Mouse (Mus musculus) kidney, adult 2 months (tissue): ENCODE data around the gene 4933405L10Rik. TPM values are rescaled to one million over a fixed set of nuclear protein-coding genes. Genes with fewer than 3 reads are reported as not detected.

Experiments
- DNase-seq: peaks from one replicate; pipeline ENCODE4 v3.0.0; 2021
- H3K27ac ChIP-seq: fragments of 200-500 bp; 2 replicates; pipeline ENCODE4 v1.5.1; 2012; ENCODE audit warnings: low read depth, low read length, control low read depth, inconsistent platforms; ENCODE audit not compliant: insufficient read depth
- H3K27me3 ChIP-seq: fragments of 200-500 bp; replicated peaks from 2 replicates; pipeline ENCODE4 v1.6.1; 2012; ENCODE audit warnings: mild to moderate bottlenecking, moderate library complexity, low read length, inconsistent platforms; ENCODE audit not compliant: control insufficient read depth, insufficient read depth
- H3K36me3 ChIP-seq: fragments of 200-500 bp; 2 replicates; pipeline ENCODE4 v1.6.1; 2012; ENCODE audit warnings: mild to moderate bottlenecking, moderate library complexity, low read length, inconsistent platforms; ENCODE audit not compliant: control insufficient read depth, insufficient read depth
- H3K4me1 ChIP-seq: fragments of 200-500 bp; 2 replicates; pipeline ENCODE4 v1.6.1; 2011; ENCODE audit warnings: low read length; ENCODE audit not compliant: control insufficient read depth, insufficient read depth
- H3K4me3 ChIP-seq: fragments of 200-500 bp; 2 replicates; pipeline ENCODE4 v1.5.1; 2011; ENCODE audit warnings: mild to moderate bottlenecking, low read depth, low read length, control low read depth; ENCODE audit not compliant: insufficient read depth
- CTCF ChIP-seq: fragments of 200-500 bp; conservative IDR thresholded peaks from 2 replicates; pipeline ENCODE4 v1.5.1; 2011; ENCODE audit warnings: low read depth, mild to moderate bottlenecking, control low read depth, low read length, moderate library complexity, mixed read lengths; ENCODE audit not compliant: insufficient read depth, insufficient read length
- POLR2A ChIP-seq: fragments of 200-500 bp; IDR thresholded peaks from one replicate; pipeline ENCODE4 v1.6.1; 2011; ENCODE audit warnings: low read depth, low read length, control low read depth
- WGBS: fragments of 180-500 bp; shearing (Covaris S2); methylation state at CpG from one replicate; pipeline ENCODE4 v1.1.7; 2018; 5-methylcytosine and 5-hydroxymethylcytosine counted together
- polyA plus RNA-seq: library from polyadenylated mRNA; depleted of rRNA; stranded (reverse); fragments of >200 nt; gene quantifications from 2 replicates; pipeline ENCODE4 v1.2.3, GENCODE M21; 2012

Gene 4933405L10Rik
- polyA plus RNA-seq, 1 experiment: 0.19 TPM

DNA sequence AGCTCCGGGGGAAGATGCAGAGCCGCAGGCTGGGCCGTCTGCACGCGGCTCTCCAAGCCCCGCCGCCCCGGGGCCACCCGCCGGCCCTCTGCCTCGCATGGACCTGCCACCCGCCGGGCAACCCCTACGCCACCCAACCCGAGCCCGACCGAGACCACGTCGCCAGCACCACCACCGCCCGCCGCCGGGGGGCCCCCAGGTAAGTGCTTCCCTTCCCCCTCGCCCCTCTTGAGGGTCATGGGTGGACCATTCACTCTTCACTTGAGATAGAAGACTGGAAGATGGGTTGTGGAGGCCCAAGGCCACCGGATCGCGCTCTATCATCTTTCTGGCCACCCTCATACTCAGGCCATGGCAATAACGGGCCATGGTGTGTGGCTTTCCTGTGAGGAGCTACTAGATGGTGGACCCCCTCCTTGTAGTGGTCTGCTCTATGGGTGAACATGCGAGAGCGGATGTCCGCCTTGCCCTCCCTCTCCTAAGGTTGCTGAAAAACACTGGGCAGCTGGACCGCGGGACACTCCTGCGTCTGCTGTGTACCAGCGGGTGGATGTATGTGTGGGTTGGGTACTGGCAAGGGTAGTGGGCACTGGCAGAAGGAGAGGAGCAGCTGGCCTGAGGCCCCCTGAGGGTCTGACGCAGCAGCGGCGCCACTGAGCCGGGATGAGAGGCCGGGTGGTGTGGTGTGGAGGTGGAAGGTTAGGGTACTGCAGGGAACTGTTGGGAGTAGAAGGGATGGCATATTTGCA is 13.2 kb upstream of the 4933405L10Rik start:
- peaks cover 3% of the 10 kb centered on the region; the same call in 1 of the 2 replicates for H3K4me1 ChIP-seq
- H3K27me3 ChIP-seq: no peaks in the 10 kb centered on the region
- TF ChIP-seq CTCF (no peak), POLR2A (no peak)
- peak overlapping the region; percentile 40; the same call in 1 of the 2 replicates for H3K4me3 ChIP-seq
- 9% methylated on average over 38 of the region's 40 CpGs for WGBS
- no peak overlapping the region for H3K27ac ChIP-seq
- H3K36me3 ChIP-seq: no peaks in the 10 kb centered on the region; the same call in 1 of the 2 replicates
- no peak for DNase-seq

DNA sequence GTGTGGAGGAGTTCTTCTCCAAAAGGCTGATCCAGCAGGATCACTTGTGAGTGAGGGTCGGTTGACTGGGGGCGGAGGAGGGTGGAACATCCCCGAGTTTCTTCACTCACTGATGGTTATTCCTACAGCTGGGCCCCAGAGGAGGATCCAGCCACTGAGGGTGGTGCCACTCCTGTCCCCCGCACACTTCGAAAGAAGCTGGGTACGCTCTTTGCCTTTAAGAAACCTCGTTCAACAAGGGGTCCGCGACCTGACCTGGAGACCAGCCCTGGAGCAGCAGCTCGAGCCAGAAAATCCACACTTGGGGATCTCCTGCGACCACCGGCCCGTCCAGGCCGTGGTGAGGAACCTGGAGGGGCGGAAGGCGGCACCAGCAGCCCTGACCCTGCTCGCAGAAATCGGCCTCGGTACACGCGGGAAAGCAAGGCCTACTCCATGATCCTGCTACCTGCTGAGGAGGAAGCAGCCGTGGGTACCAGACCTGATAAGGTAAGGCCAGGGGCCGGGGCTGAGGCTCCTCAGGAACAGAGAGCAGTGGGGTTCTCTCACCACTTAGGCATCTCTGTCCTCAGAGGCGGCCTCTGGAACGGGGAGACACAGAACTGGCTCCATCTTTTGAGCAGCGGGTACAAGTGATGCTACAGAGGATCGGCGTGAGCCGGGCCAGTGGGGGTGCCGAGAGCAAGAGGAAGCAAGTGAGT is 12.2 kb upstream of the 4933405L10Rik start:
- no peak for DNase-seq
- no peak overlapping the region for H3K27ac ChIP-seq
- H3K4me1 ChIP-seq: peaks cover 3% of the 10 kb centered on the region; the same call in 1 of the 2 replicates
- no peaks in the 10 kb centered on the region; the same call in 1 of the 2 replicates for H3K36me3 ChIP-seq
- no peak overlapping the region for H3K4me3 ChIP-seq
- no peak for TF ChIP-seq POLR2A
- TF ChIP-seq CTCF: no peak
- no peaks in the 10 kb centered on the region for H3K27me3 ChIP-seq
- 78% methylated on average over 30 of the region's 30 CpGs for WGBS

DNA sequence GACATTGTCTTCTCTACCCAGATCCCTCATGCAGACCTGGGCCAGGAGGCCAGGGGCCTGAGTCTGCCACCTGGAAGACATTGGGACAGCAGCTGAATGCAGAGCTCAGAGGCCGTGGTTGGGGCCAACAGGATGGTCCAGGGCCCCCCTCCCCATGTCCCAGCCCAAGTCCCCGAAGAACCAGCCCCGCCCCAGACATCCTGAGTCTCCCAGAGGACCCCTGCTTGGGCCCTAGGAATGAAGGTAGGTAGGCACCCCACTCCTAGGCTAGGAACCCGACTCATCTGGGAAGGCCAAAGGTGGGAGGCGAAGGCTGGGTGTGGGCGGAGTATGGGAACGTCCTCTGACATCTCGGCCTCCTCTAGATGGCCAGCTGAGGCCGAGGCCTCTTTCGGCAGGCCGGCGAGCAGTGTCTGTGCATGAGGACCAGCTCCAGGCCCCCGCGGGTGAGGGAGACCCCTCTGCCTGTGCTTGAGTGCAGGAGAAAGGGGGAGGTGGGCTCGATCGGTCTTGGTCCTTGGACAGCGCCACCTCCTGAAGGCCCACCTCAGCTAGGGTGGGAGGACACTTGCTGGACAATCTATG is 10.2 kb upstream of the 4933405L10Rik start:
- Histone ChIP-seq H3K4me3 (no peak overlapping the region), H3K36me3 (no peaks in the 10 kb centered on the region; the same call in 1 of the 2 replicates), H3K27ac (no peak overlapping the region), H3K4me1 (peaks cover 7% of the 10 kb centered on the region), H3K27me3 (no peaks in the 10 kb centered on the region)
- TF ChIP-seq CTCF (no peak), POLR2A (no peak)
- 91% methylated on average over 17 of the region's 17 CpGs for WGBS
- no peak for DNase-seq

DNA sequence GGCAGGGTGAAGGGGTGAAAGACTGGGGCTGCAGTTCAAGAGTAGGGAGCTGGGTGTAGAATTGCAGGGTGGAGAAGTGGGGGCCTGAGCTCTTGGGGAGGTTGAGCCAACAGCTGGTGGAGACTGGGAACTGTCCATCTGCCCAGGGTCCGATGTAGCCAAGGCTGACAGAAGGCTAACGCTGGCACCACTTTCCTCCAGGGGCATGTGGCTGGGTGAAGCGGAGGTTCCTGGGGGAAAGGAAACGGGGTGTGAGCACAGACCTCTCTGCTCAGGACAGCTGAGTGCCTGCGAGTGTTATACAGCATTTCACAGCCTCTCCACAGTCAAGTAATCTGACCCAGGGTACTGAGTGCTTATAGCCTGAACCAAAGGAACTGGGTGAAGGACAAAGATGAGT is 8.7 kb upstream of the 4933405L10Rik start:
- Histone ChIP-seq H3K36me3 (no peaks in the 10 kb centered on the region; the same call in 1 of the 2 replicates), H3K4me3 (no peak overlapping the region), H3K27me3 (no peaks in the 10 kb centered on the region), H3K27ac (no peak overlapping the region), H3K4me1 (peaks cover 7% of the 10 kb centered on the region)
- 90% methylated on average over 5 of the region's 5 CpGs for WGBS
- no peak for DNase-seq
- TF ChIP-seq POLR2A (no peak), CTCF (no peak)

DNA sequence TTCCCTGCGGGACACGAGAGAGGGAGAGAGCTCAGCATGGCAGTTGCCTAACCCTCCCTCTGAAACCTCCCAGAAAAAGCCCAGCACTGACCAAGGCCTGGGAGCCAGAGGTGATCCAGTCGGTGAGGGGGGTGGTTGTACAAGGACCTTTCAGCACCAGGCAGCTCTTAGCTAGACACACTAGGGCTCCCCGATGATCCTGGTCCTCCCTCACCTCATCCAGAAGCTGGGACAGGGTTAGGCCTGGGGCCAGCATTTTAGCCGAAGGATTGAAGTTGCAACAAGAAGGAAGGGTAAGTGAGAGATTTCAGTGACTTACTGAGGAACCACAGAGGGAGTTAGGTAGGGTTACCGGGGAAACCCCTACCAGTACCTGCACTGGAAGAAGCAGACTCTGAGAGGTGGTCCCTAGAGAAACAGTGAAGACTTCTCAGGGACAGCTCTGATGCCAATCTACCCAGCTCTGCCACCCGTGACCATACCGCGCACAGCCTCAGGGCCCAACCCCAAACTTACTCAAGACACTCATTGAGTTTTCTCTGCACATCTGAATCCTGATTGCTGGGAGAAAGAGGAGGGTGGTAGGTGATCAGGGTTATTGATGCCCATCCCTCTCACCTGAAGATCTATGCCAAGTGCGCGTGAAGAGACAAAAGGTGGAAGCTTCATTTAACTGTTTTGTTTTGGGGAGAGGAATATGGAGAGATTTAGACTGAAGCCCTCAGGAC is 7.8 kb upstream of the 4933405L10Rik start:
- no peak for DNase-seq
- no peaks in the 10 kb centered on the region; the same call in 1 of the 2 replicates for H3K36me3 ChIP-seq
- H3K27me3 ChIP-seq: no peaks in the 10 kb centered on the region
- WGBS: 87% methylated on average over 11 of the region's 11 CpGs
- H3K27ac ChIP-seq: no peak overlapping the region
- TF ChIP-seq CTCF (no peak), POLR2A (no peak)
- no peak overlapping the region for H3K4me3 ChIP-seq
- peaks cover 4% of the 10 kb centered on the region for H3K4me1 ChIP-seq

DNA sequence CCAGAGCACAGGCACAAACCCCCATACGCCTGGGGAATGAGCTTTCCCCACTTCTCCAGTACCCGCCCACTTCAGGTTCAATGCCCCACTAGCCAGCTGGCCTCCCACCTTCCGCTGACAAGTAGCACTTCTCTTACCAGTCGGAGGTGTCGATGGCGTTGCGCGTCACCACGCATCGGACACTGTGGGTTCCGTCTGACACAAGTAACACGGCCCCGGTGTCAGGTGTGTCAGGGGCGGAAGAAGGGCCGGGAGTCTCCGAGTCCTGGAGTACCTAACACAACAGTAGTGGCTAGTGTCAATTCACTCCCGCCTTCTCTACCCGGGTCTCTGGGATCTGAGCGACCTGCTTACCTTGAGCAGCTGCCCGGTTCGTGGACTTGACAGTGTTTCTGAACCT is 6.9 kb upstream of the 4933405L10Rik start:
- DNase-seq: peak; percentile 70
- WGBS: 0% methylated on average over 21 of the region's 21 CpGs
- H3K36me3 ChIP-seq: no peaks in the 10 kb centered on the region; the same call in 1 of the 2 replicates

More for the DNA sequence above, 6.9 kb upstream of the 4933405L10Rik start:
- peak overlapping the region; percentile 82 for H3K4me3 ChIP-seq
- peak overlapping the region; percentile 93 for H3K27ac ChIP-seq
- H3K27me3 ChIP-seq: no peaks in the 10 kb centered on the region
- peaks cover 4% of the 10 kb centered on the region for H3K4me1 ChIP-seq
- no peak for TF ChIP-seq POLR2A
- no peak for TF ChIP-seq CTCF
